Mouse (Mus musculus) urinary bladder, adult 2 months (tissue): Measurements from ENCODE around the gene Tex29. TPM values are rescaled to one million over a fixed set of nuclear protein-coding genes. Genes with fewer than 3 reads are reported as not detected.

Source experiments
- DNase-seq: peaks from one replicate; pipeline ENCODE4 v3.0.0; 2022; ENCODE audit warnings: low spot score
- polyA plus RNA-seq: library from polyadenylated mRNA; depleted of rRNA; stranded (reverse); fragments of >200 nt; gene quantifications from 2 replicates; pipeline ENCODE4 v1.2.3, GENCODE M21; 2012; rRNA removed

Tex29 gene
- 0.09 TPM in 1 of 2 replicates, not detected in the other for polyA plus RNA-seq

GRCm38 (mm10) chr8:11840174-11840573, at the start of gene Tex29:
Gene Tex29 (plus strand): TSS chr8:11840474.
- no peak for DNase-seq

GRCm38 (mm10) chr8:11794956-11795355, 45.3 kb upstream of the Tex29 start:
- no peak for DNase-seq

- no peak for DNase-seq
Observed at GRCm38 (mm10) chr8:11797128-11797527, 43.1 kb upstream of the Tex29 start.

- DNase-seq: no peak
Observed at GRCm38 (mm10) chr8:11797729-11798479, 42.4 kb upstream of the Tex29 start.

- no peak for DNase-seq
Observed at GRCm38 (mm10) chr8:11798480-11798867, 41.8 kb upstream of the Tex29 start.

- no peak for DNase-seq
Observed at GRCm38 (mm10) chr8:11799098-11799497, 41.2 kb upstream of the Tex29 start.

GRCm38 (mm10) chr8:11800481-11800880, 39.8 kb upstream of the Tex29 start:
- no peak for DNase-seq

- DNase-seq: no peak
Observed at GRCm38 (mm10) chr8:11801571-11801970, 38.7 kb upstream of the Tex29 start.

- DNase-seq: no peak
Observed at GRCm38 (mm10) chr8:11804914-11805313, 35.4 kb upstream of the Tex29 start.

- no peak for DNase-seq
Observed at GRCm38 (mm10) chr8:11806252-11806651, 34.0 kb upstream of the Tex29 start.

- no peak for DNase-seq
Observed at GRCm38 (mm10) chr8:11807361-11807760, 32.9 kb upstream of the Tex29 start.

- no peak for DNase-seq
Observed at GRCm38 (mm10) chr8:11808047-11808446, 32.2 kb upstream of the Tex29 start.

GRCm38 (mm10) chr8:11810426-11810825, 29.8 kb upstream of the Tex29 start:
- DNase-seq: no peak

GRCm38 (mm10) chr8:11813801-11814200, 26.5 kb upstream of the Tex29 start:
- DNase-seq: no peak

- no peak for DNase-seq
Observed at GRCm38 (mm10) chr8:11815206-11815605, 25.1 kb upstream of the Tex29 start.

- DNase-seq: no peak
Observed at GRCm38 (mm10) chr8:11820136-11820535, 20.1 kb upstream of the Tex29 start.

- no peak for DNase-seq
Observed at GRCm38 (mm10) chr8:11820568-11820967, 19.7 kb upstream of the Tex29 start.

GRCm38 (mm10) chr8:11821451-11822206, 18.6 kb upstream of the Tex29 start:
- no peak for DNase-seq

GRCm38 (mm10) chr8:11822550-11823060, 17.7 kb upstream of the Tex29 start:
- no peak for DNase-seq

GRCm38 (mm10) chr8:11825756-11826155, 14.5 kb upstream of the Tex29 start:
- DNase-seq: no peak

GRCm38 (mm10) chr8:11827312-11827711, 13.0 kb upstream of the Tex29 start:
- no peak for DNase-seq

GRCm38 (mm10) chr8:11830214-11831046, 9.8 kb upstream of the Tex29 start:
- no peak for DNase-seq
